Mouse (Mus musculus): Measurements from ENCODE around the gene Rad51b.

Gene Rad51b

GRCm38 (mm10) chr12:79766116-79766515 lies 469.0 kb downstream of the Rad51b start:
- in situ Hi-C loops (cut with MboI; ENCODE audit: unreplicated experiment in 2 of 2) = no loop called here

GRCm38 (mm10) chr12:79768741-79769322 lies 471.8 kb downstream of the Rad51b start:
- in situ Hi-C loops (cut with MboI; ENCODE audit: unreplicated experiment in 2 of 2) = no loop called here

- in situ Hi-C loops (cut with MboI; ENCODE audit: unreplicated experiment in 2 of 2) = loop anchor here in 1 of 2 experiments (10.0 kb wide), 1 partner anchor 155 kb away; no protein-coding TSS in a partner anchor
These were observed 472.7 kb downstream of the Rad51b start for GRCm38 (mm10) chr12:79769763-79770162.

- in situ Hi-C loops (cut with MboI; ENCODE audit: unreplicated experiment in 2 of 2) = loop anchor here in 1 of 2 experiments (10.0 kb wide), 1 partner anchor 156 kb away; no protein-coding TSS in a partner anchor
These were observed 474.1 kb downstream of the Rad51b start for GRCm38 (mm10) chr12:79771194-79771593.

GRCm38 (mm10) chr12:79771741-79772140 lies 474.7 kb downstream of the Rad51b start:
- in situ Hi-C loops (cut with MboI; ENCODE audit: unreplicated experiment in 2 of 2) = loop anchor here in 1 of 2 experiments (10.0 kb wide), 1 partner anchor 157 kb away; no protein-coding TSS in a partner anchor

- in situ Hi-C loops (cut with MboI; ENCODE audit: unreplicated experiment in 2 of 2) = loop anchor here in 1 of 2 experiments (10.0 kb wide), 1 partner anchor 158 kb away; no protein-coding TSS in a partner anchor
These were observed 476.2 kb downstream of the Rad51b start for GRCm38 (mm10) chr12:79773246-79773645.

GRCm38 (mm10) chr12:79774571-79774970 lies 477.5 kb downstream of the Rad51b start:
- in situ Hi-C loops (cut with MboI; ENCODE audit: unreplicated experiment in 2 of 2) = loop anchor here in 1 of 2 experiments (10.0 kb wide), 1 partner anchor 160 kb away; no protein-coding TSS in a partner anchor

GRCm38 (mm10) chr12:79776828-79777227 lies 479.7 kb downstream of the Rad51b start:
- in situ Hi-C loops (cut with MboI; ENCODE audit: unreplicated experiment in 2 of 2) = loop anchor here in 1 of 2 experiments (10.0 kb wide), 1 partner anchor 162 kb away; no protein-coding TSS in a partner anchor

- in situ Hi-C loops (cut with MboI; ENCODE audit: unreplicated experiment in 2 of 2) = no loop called here
These were observed 483.7 kb downstream of the Rad51b start for GRCm38 (mm10) chr12:79780745-79781144.

- in situ Hi-C loops (cut with MboI; ENCODE audit: unreplicated experiment in 2 of 2) = no loop called here
These were observed 484.7 kb downstream of the Rad51b start for GRCm38 (mm10) chr12:79781788-79782187.

- in situ Hi-C loops (cut with MboI; ENCODE audit: unreplicated experiment in 2 of 2) = no loop called here
These were observed 485.5 kb downstream of the Rad51b start for GRCm38 (mm10) chr12:79782444-79783117.

- in situ Hi-C loops (cut with MboI; ENCODE audit: unreplicated experiment in 2 of 2) = no loop called here
These were observed 487.1 kb downstream of the Rad51b start for GRCm38 (mm10) chr12:79784159-79784558.

GRCm38 (mm10) chr12:79785691-79786090 lies 488.6 kb downstream of the Rad51b start:
- in situ Hi-C loops (cut with MboI; ENCODE audit: unreplicated experiment in 2 of 2) = no loop called here

- in situ Hi-C loops (cut with MboI; ENCODE audit: unreplicated experiment in 2 of 2) = no loop called here
These were observed 490.5 kb downstream of the Rad51b start for GRCm38 (mm10) chr12:79787538-79787937.

- in situ Hi-C loops (cut with MboI; ENCODE audit: unreplicated experiment in 2 of 2) = no loop called here
These were observed 491.3 kb downstream of the Rad51b start for GRCm38 (mm10) chr12:79788340-79788739.

- in situ Hi-C loops (cut with MboI; ENCODE audit: unreplicated experiment in 2 of 2) = no loop called here
These were observed 492.4 kb downstream of the Rad51b start for GRCm38 (mm10) chr12:79789481-79789880.

GRCm38 (mm10) chr12:79793382-79793781 lies 496.3 kb downstream of the Rad51b start:
- in situ Hi-C loops (cut with MboI; ENCODE audit: unreplicated experiment in 2 of 2) = no loop called here

GRCm38 (mm10) chr12:79794802-79795201 lies 497.7 kb downstream of the Rad51b start:
- in situ Hi-C loops (cut with MboI; ENCODE audit: unreplicated experiment in 2 of 2) = no loop called here

- in situ Hi-C loops (cut with MboI; ENCODE audit: unreplicated experiment in 2 of 2) = no loop called here
These were observed 499.2 kb downstream of the Rad51b start for GRCm38 (mm10) chr12:79796260-79796659.

- in situ Hi-C loops (cut with MboI; ENCODE audit: unreplicated experiment in 2 of 2) = no loop called here
These were observed 500.0 kb downstream of the Rad51b start for GRCm38 (mm10) chr12:79796823-79797821.

GRCm38 (mm10) chr12:79798488-79798887 lies 501.4 kb downstream of the Rad51b start:
- in situ Hi-C loops (cut with MboI; ENCODE audit: unreplicated experiment in 2 of 2) = no loop called here

All from v-Abl transformed pro-B cells (cell line).